Mouse (Mus musculus): ENCODE measurements at regions not wholly inside any gene's neighbourhood (a gene's known extent, or its start where the extent isn't known, plus 50 kb on each side); places are given as distances from the start of the nearest gene placed in this dataset.

DNA sequence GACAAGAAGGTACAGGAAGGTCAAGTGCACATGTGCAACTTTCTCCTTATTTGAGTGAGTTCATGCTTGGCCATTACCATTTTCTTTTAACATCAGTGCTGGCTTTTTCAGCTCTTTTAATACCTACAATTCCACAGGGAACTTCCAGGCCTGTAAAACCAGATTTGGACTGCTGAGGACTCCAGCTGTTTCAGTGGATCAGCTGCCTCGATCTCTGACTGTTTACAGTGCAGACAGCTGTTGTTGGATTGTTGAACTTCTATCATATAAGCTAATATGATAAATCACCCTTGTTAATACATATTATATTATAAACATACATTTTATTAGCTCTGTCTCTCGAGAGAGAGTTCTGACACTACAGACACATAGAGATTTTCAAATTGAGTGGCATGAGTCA is 126.1 kb upstream of the Adamts5 start:
- TF ChIP-seq POLR2A (IDR thresholded peaks at IDR 0.05; ENCODE audit: borderline replicate concordance, extremely low read depth, low read depth, low read length) (no peak), CTCF (IDR thresholded peaks at IDR 0.05; ENCODE audit: insufficient read depth, low read length) (no peak)

Measured in lung, adult 2 months (tissue).